Mouse (Mus musculus) lung, embryonic 15.5 days (tissue): Measurements from ENCODE around the gene Naip5. TPM values are rescaled to one million over a fixed set of nuclear protein-coding genes. Genes with fewer than 3 reads are reported as not detected.
"Not testable (repeated sequence)": the region's sequence is repeated elsewhere in the genome, so short reads cannot be mapped to it uniquely, and the experiment has no call there.

ENCODE experiments used
- ATAC-seq: fragments of 200-750 bp; cut with Nextera tagmentation; 2 replicates; pipeline ENCODE4 v1.8.0; 2017; ENCODE audit warnings: moderate number of reproducible peaks, borderline replicate concordance; ENCODE audit not compliant: low FRiP score, low TSS enrichment; ENCODE audit errors: extremely low read depth
- H3K27ac ChIP-seq: fragments of 300-500 bp; sonication (generic); 2 replicates; pipeline ENCODE4 v1.5.1; 2015; ENCODE audit warnings: moderate library complexity, mild to moderate bottlenecking, inconsistent platforms
- H3K27me3 ChIP-seq: fragments of 300-500 bp; sonication (generic); 2 replicates; pipeline ENCODE4 v1.6.1; 2015; ENCODE audit warnings: inconsistent platforms
- H3K36me3 ChIP-seq: fragments of 300-500 bp; sonication (generic); 2 replicates; pipeline ENCODE4 v1.6.1; 2015; ENCODE audit warnings: inconsistent platforms
- H3K4me1 ChIP-seq: fragments of 300-500 bp; sonication (generic); 2 replicates; pipeline ENCODE4 v1.6.1; 2015; ENCODE audit warnings: inconsistent platforms
- H3K4me2 ChIP-seq: fragments of 300-500 bp; sonication (generic); 2 replicates; pipeline ENCODE4 v1.6.1; 2015; ENCODE audit warnings: inconsistent platforms, mild to moderate bottlenecking, moderate library complexity
- H3K4me3 ChIP-seq: fragments of 300-500 bp; sonication (generic); 2 replicates; pipeline ENCODE4 v1.5.1; 2015; ENCODE audit warnings: mild to moderate bottlenecking, inconsistent platforms
- H3K9ac ChIP-seq: fragments of 300-500 bp; sonication (generic); 2 replicates; pipeline ENCODE4 v1.6.1; 2015; ENCODE audit warnings: inconsistent platforms
- H3K9me3 ChIP-seq: fragments of 300-500 bp; sonication (generic); 2 replicates; pipeline ENCODE4 v1.6.1; 2016; ENCODE audit warnings: inconsistent platforms
- WGBS: fragments of 180-500 bp; shearing (Covaris S2); methylation state at CpG from one replicate; pipeline ENCODE4 v1.1.7; 2015; 5-methylcytosine and 5-hydroxymethylcytosine counted together
- polyA plus RNA-seq: library from polyadenylated mRNA; unstranded; fragments of >200 nt; fragmentation: Nextera tagmentation; extraction: Ambion mirVana; gene quantifications from 2 replicates; pipeline ENCODE4 v1.2.1, GENCODE M21; 2015

Naip5 gene
- polyA plus RNA-seq, result 0.21 and 0.36 TPM in 2 replicates

DNA sequence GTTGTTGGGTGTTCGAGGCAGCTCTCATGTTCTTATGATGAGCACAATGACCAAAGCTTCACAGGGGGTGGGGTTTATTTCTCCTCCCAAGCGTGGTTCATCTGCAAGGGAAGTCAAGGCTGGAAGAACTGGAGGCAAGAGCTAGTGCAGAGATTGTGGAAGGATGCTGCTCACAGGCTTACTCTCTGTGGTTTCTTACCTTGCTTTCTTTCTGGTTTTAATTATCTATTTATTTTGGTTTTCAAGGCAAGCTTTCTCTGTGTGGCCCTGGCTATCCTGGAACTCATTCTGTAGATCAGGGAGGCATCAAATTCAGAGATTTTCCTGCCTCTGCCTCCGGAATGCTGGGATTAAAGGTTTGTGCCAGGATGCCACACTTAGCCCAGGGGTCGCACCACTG lies at the start of gene Naip5:
Naip5 (minus strand) TSS at position 101 of the 400 bp plus-strand sequence.
- H3K27me3 ChIP-seq, H3K9ac ChIP-seq, H3K4me3 ChIP-seq, H3K4me1 ChIP-seq, H3K4me2 ChIP-seq, H3K9me3 ChIP-seq, ATAC-seq, H3K27ac ChIP-seq, H3K36me3 ChIP-seq: not testable (repeated sequence)
- WGBS, result 72% methylated on average over 4 of the region's 4 CpGs

DNA sequence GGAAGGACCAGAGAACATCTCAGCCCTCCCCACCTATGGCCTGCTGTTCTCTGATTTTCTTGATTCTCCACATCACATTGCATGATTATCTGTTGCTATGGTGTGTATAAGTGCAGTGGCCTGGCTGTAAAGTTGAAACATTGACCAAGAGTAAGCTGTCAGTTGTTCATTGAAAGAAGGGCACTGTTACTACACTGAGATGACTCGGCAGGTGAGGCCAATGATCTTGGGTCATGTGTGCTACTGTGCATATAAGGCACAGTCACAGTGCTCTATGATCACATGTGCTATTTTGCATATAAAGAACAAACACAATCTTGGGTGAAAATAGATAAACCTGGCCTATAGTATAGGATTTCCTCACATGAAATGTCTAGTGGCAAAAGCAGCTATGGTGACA lies 38.5 kb upstream of the Naip5 start:
- Histone ChIP-seq H3K27me3 (no peaks in the 10 kb centered on the region), H3K9me3 (no peaks in the 10 kb centered on the region), H3K4me2 (no peak overlapping the region), H3K27ac (no peak overlapping the region), H3K4me1 (no peaks in the 10 kb centered on the region), H3K9ac (no peak overlapping the region), H3K36me3 (no peaks in the 10 kb centered on the region), H3K4me3 (no peak overlapping the region)
- no peak for ATAC-seq
- WGBS, result 83% methylated on average over 1 of the region's 1 CpGs

DNA sequence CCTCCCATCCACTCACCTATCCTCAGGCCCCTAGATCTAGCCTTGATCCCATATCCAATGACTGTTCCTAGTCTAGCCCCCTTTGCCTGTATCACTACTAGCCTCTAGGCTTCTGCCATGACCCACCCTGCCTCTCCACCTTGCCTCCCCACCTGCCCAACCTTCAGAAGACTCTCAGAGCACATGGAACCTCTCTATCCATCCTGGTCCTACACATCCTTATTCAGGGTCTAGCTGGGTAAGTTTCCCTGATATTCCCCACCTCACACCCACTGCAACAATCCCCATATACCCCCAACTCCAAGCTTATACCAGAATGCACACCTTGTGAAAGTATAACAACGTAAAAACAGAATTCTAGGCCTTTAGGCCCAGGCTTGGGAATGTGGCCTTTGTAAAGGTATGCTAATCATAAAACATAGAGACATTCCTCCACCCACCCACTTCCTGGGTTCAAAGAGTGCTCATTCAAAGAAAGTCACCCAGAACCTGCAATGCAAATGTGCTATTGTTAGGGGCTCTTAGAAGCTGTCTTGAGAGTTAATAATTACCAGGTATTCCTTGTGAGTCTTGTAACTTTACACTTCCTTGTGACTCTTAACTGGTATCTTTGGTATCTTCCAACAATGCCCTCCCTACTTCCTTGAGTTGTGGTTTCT lies 25.5 kb upstream of the Naip5 start:
- H3K27ac ChIP-seq, H3K36me3 ChIP-seq, H3K4me1 ChIP-seq, H3K9me3 ChIP-seq, H3K9ac ChIP-seq, ATAC-seq, H3K27me3 ChIP-seq, H3K4me2 ChIP-seq, H3K4me3 ChIP-seq: not testable (repeated sequence)
- WGBS, result no CpG with 5 or more reads among the region's 1 CpGs

DNA sequence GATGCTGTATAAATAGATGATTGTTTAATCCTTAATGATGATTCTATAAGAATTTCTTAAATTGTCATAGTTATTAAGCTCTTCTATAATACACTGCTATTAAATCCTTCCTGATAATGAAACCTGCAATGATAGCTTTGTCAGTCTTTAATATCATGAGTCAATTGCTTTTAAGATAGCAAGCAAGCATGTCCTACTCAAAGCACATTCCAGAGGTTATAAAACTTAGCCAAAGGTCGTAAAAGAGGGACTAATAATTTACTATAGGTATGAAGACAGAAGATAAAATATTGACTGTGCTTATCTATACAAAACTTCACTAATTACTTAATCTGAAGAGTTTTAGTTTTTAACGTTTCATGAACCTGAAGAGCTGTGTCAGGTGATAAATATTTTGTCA lies 10.9 kb upstream of the Naip5 start:
- not testable (repeated sequence) for ATAC-seq, H3K9me3 ChIP-seq, H3K27me3 ChIP-seq, H3K4me2 ChIP-seq, H3K27ac ChIP-seq, H3K36me3 ChIP-seq, H3K4me3 ChIP-seq, H3K4me1 ChIP-seq, H3K9ac ChIP-seq
- 26% methylated on average over 2 of the region's 2 CpGs for WGBS

DNA sequence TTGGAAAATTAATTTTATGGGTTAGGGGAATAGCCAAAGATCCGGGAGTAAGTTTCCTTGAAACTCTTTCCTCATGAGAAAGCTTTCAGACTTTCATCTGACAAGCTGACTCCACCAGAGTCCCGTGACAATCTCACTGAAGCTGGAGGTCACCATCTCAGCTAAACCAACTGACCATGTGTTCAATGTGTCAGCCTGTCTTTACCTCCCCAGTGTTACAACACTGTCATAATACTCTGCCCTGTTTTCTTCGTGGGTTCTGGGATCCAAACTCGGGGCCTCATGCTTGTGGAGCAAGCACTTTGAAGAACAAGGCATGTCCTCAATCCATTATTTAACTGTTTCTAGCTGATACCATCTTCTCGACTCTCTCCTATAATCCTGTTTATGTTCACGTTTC lies 9.8 kb upstream of the Naip5 start:
- not testable (repeated sequence) for H3K9ac ChIP-seq, H3K27me3 ChIP-seq, H3K36me3 ChIP-seq, H3K27ac ChIP-seq, H3K9me3 ChIP-seq, H3K4me2 ChIP-seq, ATAC-seq, H3K4me1 ChIP-seq, H3K4me3 ChIP-seq
- 84% methylated on average over 6 of the region's 6 CpGs for WGBS

DNA sequence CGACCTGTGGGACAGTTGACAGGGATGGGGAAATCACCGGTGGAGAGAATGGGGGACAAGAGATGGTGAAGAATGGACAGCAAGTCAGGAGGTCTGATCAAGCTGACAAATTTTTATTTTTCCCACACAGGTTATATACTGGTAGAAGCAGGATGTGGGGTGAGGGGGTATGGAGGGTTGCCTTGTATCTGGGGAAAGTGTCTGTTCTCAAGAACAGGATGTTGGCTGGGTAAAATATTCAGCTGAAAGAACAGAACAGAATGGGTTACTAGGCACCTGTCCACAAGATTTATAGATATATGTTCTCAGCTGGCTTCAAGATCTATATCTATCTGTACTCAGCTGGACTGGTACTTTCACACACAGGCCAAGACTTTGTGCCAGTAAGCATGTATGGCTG lies 5.8 kb upstream of the Naip5 start:
- ATAC-seq, H3K4me3 ChIP-seq, H3K4me2 ChIP-seq, H3K36me3 ChIP-seq, H3K4me1 ChIP-seq, H3K9ac ChIP-seq, H3K9me3 ChIP-seq, H3K27me3 ChIP-seq, H3K27ac ChIP-seq: not testable (repeated sequence)
- 77% methylated on average over 2 of the region's 2 CpGs for WGBS

DNA sequence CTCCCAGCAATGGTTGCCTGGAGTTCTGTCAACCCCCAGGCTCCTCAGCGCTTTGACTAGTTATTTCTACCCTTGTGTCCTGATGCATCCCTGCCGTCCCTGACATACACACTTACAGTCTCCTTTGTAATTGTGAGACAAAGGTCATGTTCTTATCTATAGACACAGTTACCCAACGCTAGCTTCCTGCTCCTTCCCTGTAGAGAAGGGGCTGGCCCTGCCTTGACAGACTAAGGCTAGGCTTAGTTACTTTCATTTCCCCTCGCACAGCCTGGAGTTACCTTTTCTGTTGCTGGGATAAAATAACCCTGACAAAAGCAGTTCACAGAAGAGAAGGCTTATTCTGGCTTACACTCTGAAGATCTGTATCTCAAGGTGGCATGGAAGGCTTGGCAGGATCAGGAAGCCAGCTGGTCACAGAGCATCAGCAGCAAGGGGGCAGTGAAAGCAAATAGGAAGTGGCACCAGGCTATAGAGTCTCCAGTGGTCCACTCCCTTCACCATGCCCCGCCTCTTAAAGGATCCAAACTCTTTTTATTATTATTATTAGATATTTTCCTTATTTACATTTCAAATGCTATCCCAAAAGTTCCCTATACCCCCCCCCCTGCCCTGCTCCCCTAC lies 885 bp upstream of the Naip5 start:
- 60% methylated on average over 5 of the region's 5 CpGs for WGBS
- H3K4me1 ChIP-seq, H3K4me3 ChIP-seq, H3K36me3 ChIP-seq, H3K4me2 ChIP-seq, H3K27me3 ChIP-seq, ATAC-seq, H3K9me3 ChIP-seq, H3K27ac ChIP-seq, H3K9ac ChIP-seq: not testable (repeated sequence)

DNA sequence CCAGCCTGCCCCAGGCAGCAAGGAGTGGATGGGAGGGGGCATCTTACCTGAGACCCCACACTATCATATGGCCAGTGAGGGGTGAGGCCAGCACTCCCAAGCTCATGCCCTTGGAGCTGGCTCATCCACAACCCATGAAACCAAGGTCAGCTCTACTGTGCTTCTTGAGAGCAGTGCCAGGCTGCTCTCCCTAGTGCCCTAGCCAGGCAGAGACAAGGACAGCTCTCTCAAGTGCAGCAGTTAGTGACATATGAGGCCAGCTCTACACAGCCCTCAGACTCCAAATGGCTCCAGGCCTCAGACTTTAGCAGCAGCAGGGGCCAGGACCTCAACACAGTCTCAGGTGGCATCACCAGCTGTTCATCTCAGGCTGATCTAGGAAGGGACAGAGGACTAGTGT lies 2.4 kb downstream of the Naip5 start:
- no peaks in the 10 kb centered on the region for H3K27me3 ChIP-seq
- H3K4me2 ChIP-seq, result no peak overlapping the region
- no peaks in the 10 kb centered on the region for H3K36me3 ChIP-seq
- no peak overlapping the region for H3K9ac ChIP-seq
- H3K27ac ChIP-seq, result no peak overlapping the region
- no peak overlapping the region for H3K4me3 ChIP-seq
- no peak for ATAC-seq
- no peaks in the 10 kb centered on the region for H3K4me1 ChIP-seq
- no peaks in the 10 kb centered on the region for H3K9me3 ChIP-seq

DNA sequence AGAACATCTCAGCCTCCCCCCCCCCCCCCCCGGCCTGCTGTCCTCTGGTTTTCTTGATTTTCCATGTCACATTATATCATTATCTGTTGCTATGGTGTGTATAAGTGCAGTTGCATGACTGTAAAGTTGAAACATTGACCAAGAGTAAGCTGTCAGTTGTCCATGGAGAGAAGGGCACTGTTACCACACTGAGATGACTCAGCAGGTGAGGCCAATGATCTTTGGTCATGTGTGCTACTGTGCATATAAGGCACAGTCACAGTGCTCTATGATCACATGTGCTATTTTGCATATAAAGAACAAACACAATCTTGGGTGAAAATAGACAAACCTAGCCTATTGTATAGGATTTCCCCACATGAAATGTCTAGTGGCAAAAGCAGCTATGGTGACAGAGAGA lies 32.4 kb downstream of the Naip5 start:
- not testable (repeated sequence) for H3K27ac ChIP-seq, H3K4me2 ChIP-seq, H3K36me3 ChIP-seq, H3K27me3 ChIP-seq, H3K9me3 ChIP-seq, H3K4me1 ChIP-seq, ATAC-seq, H3K9ac ChIP-seq, H3K4me3 ChIP-seq
- 73% methylated on average over 1 of the region's 1 CpGs for WGBS

DNA sequence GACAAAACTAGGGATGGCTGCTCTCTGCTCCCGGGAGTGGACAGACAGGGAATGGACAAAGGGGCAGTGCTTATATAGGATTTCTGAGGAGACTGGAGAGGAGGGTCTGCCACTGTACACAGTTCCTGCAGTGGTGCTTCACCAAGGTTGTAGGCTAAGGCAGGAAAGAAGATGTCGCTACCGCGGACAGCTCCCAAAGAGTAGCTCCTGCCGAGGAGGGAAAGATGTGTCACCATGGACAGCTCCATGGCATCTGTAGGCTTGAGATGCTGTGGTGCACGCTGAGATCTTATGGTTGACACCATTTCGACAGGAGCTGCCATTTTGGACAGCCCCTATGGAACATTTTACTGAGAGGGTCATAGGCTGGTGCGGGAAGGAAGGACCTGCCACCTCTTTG lies 35.6 kb downstream of the Naip5 start:
- 25% methylated on average over 8 of the region's 8 CpGs for WGBS
- H3K9me3 ChIP-seq, result no peaks in the 10 kb centered on the region
- H3K27ac ChIP-seq, result no peak overlapping the region
- no peaks in the 10 kb centered on the region for H3K4me1 ChIP-seq
- ATAC-seq, result no peak
- no peaks in the 10 kb centered on the region for H3K27me3 ChIP-seq
- no peak overlapping the region for H3K4me2 ChIP-seq
- H3K4me3 ChIP-seq, result no peak overlapping the region
- H3K9ac ChIP-seq, result no peak overlapping the region
- no peaks in the 10 kb centered on the region for H3K36me3 ChIP-seq

DNA sequence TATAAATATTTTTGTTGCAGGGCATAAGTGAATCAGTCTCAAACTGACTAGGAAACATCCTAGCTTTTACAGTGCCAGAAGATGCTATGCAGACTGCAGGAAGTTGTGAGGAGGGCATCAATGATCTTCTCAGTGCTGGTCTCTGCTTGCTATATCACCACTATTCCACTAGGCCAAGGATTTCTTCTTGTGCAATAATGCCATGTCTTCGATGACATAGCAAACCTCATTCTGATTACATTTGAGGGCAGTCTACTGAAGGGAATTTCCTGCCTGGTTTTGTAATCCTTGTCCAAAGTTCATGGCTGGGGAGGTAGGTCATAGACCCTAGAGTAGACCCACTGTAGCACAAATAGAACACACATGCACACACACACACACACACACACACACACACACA lies 42.8 kb downstream of the Naip5 start:
- no peak overlapping the region for H3K4me2 ChIP-seq
- no peaks in the 10 kb centered on the region for H3K36me3 ChIP-seq
- H3K9me3 ChIP-seq, result no peaks in the 10 kb centered on the region
- H3K27ac ChIP-seq, result no peak overlapping the region
- H3K4me3 ChIP-seq, result no peak overlapping the region
- no peak for ATAC-seq
- H3K27me3 ChIP-seq, result no peaks in the 10 kb centered on the region
- no peaks in the 10 kb centered on the region for H3K4me1 ChIP-seq
- no peak overlapping the region for H3K9ac ChIP-seq
- WGBS, result 79% methylated on average over 1 of the region's 1 CpGs

DNA sequence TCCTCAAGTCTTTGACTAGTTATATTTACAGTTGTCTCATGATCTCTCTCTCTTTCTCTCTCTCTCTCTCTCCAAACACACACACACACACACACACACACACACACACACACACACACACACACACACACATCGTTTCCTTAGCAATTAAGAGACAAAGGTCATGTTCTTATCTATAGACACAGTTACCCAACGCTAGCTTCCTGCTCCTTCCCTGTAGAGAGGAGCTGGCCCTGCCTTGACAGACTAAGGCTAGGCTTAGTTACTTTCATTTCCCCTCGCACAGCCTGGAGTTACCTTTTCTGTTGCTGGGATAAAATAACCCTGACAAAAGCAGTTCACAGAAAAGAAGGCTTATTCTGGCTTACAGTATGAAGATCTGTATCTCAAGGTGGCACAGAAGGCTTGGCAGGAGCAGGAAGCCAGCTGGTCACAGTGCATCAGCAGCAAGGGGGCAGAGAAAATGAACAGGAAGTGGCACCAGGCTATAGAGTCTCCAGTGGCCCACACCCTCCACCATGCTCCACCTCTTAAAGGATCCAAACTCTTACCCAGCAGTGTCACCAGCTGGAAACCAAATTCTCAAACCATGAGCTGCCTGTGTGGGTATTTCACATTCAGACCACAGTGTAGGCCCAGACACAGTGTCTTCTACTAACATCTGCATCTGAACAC lies 44.3 kb downstream of the Naip5 start, which contains the start of gene Naip2:
Naip2 (minus strand) TSS at position 434 of the 675 bp plus-strand sequence.
- not testable (repeated sequence) for H3K4me3 ChIP-seq, ATAC-seq, H3K4me2 ChIP-seq, H3K9me3 ChIP-seq, H3K27me3 ChIP-seq, H3K36me3 ChIP-seq, H3K27ac ChIP-seq, H3K9ac ChIP-seq, H3K4me1 ChIP-seq
- 35% methylated on average over 3 of the region's 3 CpGs for WGBS
